Mouse (Mus musculus): ENCODE measurements at regions not wholly inside any gene's neighbourhood (a gene's known extent, or its start where the extent isn't known, plus 50 kb on each side); places are given as distances from the start of the nearest gene placed in this dataset.
"Not testable (repeated sequence)": the region's sequence is repeated elsewhere in the genome, so short reads cannot be mapped to it uniquely, and the experiment has no call there.

DNA sequence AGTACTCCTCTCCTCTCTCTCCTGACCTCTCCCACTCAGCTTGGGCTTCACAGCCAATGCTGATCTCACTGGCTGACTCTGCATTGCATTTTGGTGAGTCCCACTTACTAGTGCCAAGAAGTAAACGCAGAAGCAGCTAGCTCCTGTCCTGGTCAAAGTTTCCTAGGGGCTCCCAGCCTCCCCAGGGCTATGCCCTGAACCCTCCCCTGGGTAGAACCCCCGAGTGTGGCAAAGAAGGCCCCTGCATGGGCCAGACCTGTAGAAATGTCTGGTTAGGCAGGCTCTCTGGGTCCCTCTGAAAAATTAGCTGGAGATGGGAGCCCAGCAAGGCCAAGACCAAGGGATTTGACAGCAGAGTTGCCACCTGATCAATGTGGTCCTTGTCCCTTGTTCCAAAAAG is 454.3 kb downstream of the Gm10330 start:
- not testable (repeated sequence) for DNase-seq (ENCODE audit: low read depth)

DNA sequence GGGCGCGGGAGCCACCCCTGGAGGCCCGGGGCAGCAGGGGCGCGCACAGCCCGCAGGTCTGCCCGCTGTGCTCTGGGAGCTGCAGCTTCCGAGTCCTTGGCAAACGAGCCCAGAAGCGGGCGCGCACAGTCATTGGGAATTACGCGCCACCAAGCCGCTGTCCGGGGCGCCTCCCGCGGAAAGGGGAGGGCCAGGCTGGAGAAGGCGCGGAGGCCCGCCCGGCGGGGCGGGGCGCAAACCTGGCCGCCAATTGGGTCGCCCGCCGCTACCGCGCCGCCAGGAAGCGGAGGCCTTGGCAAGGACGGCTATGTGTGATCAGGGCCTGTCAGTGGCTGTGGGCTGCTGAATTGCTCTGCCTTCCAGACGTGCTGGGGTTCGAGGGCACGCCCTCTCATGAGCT is 464.9 kb downstream of the Gm10330 start:
- peak; percentile 35 for DNase-seq (ENCODE audit: low read depth)
